Mouse (Mus musculus): ENCODE results near the gene Gm16430. TPM values are rescaled to one million over a fixed set of nuclear protein-coding genes. Genes with fewer than 3 reads are reported as not detected.
"Not testable (repeated sequence)": the region's sequence is repeated elsewhere in the genome, so short reads cannot be mapped to it uniquely, and the experiment has no call there.

The Gm16430 gene
- not detected for total RNA-seq (2021)
- long read RNA-seq, experiment 1, result 0 reads
- long read RNA-seq, experiment 2, result 0 reads

DNA sequence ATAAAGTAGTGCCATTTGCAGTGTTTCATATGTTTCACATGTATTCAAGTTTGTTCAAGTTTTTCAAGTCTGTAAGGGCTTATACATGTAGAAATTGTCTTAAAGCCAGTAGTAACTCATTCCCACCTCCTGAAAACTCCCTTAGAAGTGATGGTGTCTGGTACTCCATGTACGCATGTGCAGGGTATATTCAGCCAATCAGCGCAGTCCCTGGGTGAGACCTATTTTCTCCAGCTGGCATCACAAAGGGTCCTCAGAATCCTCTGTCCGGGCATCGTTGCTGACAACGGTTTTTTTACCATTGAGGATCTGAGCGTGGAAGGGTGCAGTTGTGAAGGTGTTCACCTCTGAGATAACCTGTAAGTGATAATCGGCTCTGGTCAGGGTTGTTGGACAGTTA is at the start of gene Gm16430:
Gm16430 (plus strand) TSS at position 301 of the 400 bp plus-strand sequence.
- not testable (repeated sequence) for DNase-seq (ENCODE audit: low spot score in 2 of 2)

Other genes starting within 250 kb of the Gm16430 start
- not detected for gene Gm16405, start 91.0 kb upstream of the Gm16430 start, total RNA-seq (2021)

Data from gastrocnemius, postnatal 4 days (tissue).